Mouse (Mus musculus) lung, postnatal 14 days (tissue): ENCODE results near the gene Lhx6.

Experiments used
- DNase-seq: peaks from one replicate; pipeline ENCODE4 v3.0.0; 2021

Lhx6 gene

GRCm38 (mm10) chr2:36033966-36034365 is 71.2 kb downstream of the Lhx6 start:
- no peak for DNase-seq

- no peak for DNase-seq
These were observed 72.3 kb downstream of the Lhx6 start for GRCm38 (mm10) chr2:36032884-36033283.
